Mouse (Mus musculus) cerebellum, adult 2 months (tissue): ENCODE results near the gene Gnb1l.

Source experiments
- CTCF ChIP-seq: fragments of 200-500 bp; IDR thresholded peaks from 2 replicates; pipeline ENCODE4 v1.5.1; 2011; ENCODE audit warnings: low read depth, mild to moderate bottlenecking, control low read depth, low read length, moderate library complexity, borderline replicate concordance; ENCODE audit not compliant: insufficient read depth
- POLR2A ChIP-seq: fragments of 200-500 bp; IDR thresholded peaks from 2 replicates; pipeline ENCODE4 v1.6.1; 2011; ENCODE audit warnings: low read length, control low read depth, borderline replicate concordance; ENCODE audit not compliant: insufficient read depth

- TF ChIP-seq POLR2A (no peak), CTCF (no peak)
Measured at GRCm38 (mm10) chr16:18611752-18612151, 113.2 kb downstream of the Gnb1l start.
